Mouse (Mus musculus): ENCODE data around the gene Akap13.

GRCm38 (mm10) chr7:75618699-75619098, 163.4 kb downstream of the Akap13 start:
- TF ChIP-seq CTCF (IDR thresholded peaks at IDR 0.05; ENCODE audit: borderline replicate concordance, insufficient read depth, low read length) = no peak
- no peak for TF ChIP-seq POLR2A (IDR thresholded peaks at IDR 0.05; ENCODE audit: low read depth, low read length)
